Mouse (Mus musculus) hindbrain, postnatal 0 days (tissue): ENCODE measurements around the gene Cgn. TPM values are rescaled to one million over a fixed set of nuclear protein-coding genes. Genes with fewer than 3 reads are reported as not detected.
A peak's percentile ranks its signal among the peaks of the same experiment; 100 is the strongest.
"Not testable (repeated sequence)": the region's sequence is repeated elsewhere in the genome, so short reads cannot be mapped to it uniquely, and the experiment has no call there.

Source experiments
- ATAC-seq: fragments of 200-750 bp; cut with Nextera tagmentation; 2 replicates; pipeline ENCODE4 v1.8.0; 2017; ENCODE audit warnings: mild to moderate bottlenecking, moderate TSS enrichment, moderate library complexity
- DNase-seq: peaks from one replicate; pipeline ENCODE4 v3.0.0-alpha.2; 2015; ENCODE audit warnings: low spot score
- H3K27ac ChIP-seq: fragments of 300-500 bp; sonication (generic); 2 replicates; pipeline ENCODE4 v1.5.1; 2014; ENCODE audit warnings: mild to moderate bottlenecking
- H3K27me3 ChIP-seq: fragments of 300-500 bp; sonication (generic); 2 replicates; pipeline ENCODE4 v1.6.1; 2014; ENCODE audit warnings: low read length, mixed read lengths; ENCODE audit not compliant: insufficient read depth
- H3K36me3 ChIP-seq: fragments of 300-500 bp; sonication (generic); 2 replicates; pipeline ENCODE4 v1.6.1; 2014; ENCODE audit warnings: low read length, mixed read lengths; ENCODE audit not compliant: insufficient read depth
- H3K4me1 ChIP-seq: fragments of 300-500 bp; sonication (generic); 2 replicates; pipeline ENCODE4 v1.6.1; 2014; ENCODE audit warnings: antibody characterized with exemption, low read length, mixed read lengths; ENCODE audit not compliant: insufficient read depth
- H3K4me2 ChIP-seq: fragments of 300-500 bp; sonication (generic); 2 replicates; pipeline ENCODE4 v1.6.1; 2014; ENCODE audit warnings: low read depth, mild to moderate bottlenecking, low read length, moderate library complexity, mixed read lengths
- H3K4me3 ChIP-seq: fragments of 300-500 bp; sonication (generic); 2 replicates; pipeline ENCODE4 v1.5.1; 2014; ENCODE audit warnings: low read length
- H3K9ac ChIP-seq: fragments of 300-500 bp; sonication (generic); replicated peaks from 2 replicates; pipeline ENCODE4 v1.6.1; 2014; ENCODE audit warnings: mild to moderate bottlenecking, low read length, moderate library complexity, mixed read lengths
- H3K9me3 ChIP-seq: fragments of 300-500 bp; sonication (generic); 2 replicates; pipeline ENCODE4 v1.6.1; 2016; ENCODE audit warnings: low read length, mixed read lengths
- CTCF ChIP-seq: IDR thresholded peaks from 2 replicates; pipeline ENCODE4 v1.5.1; 2016; ENCODE audit warnings: antibody characterized with exemption, control low read depth, low read depth
- whole genome bisulfite sequencing: fragments of 180-500 bp; shearing (Covaris S2); extraction: QIAGEN DNeasy Blood & Tissue Kit; methylation state at CpG from one replicate; pipeline ENCODE4 v1.1.7; 2014; 5-methylcytosine and 5-hydroxymethylcytosine counted together
- polyA plus RNA-seq: library from polyadenylated mRNA; unstranded; fragments of >200 nt; fragmentation: Nextera tagmentation; extraction: Ambion mirVana; gene quantifications from 2 replicates; pipeline ENCODE4 v1.2.1, GENCODE M21; 2015
- total RNA-seq: library from RNA; depleted of rRNA; stranded (reverse); fragments of >200 nt; gene quantifications from 2 replicates; pipeline ENCODE4 v1.2.3, GENCODE M21; 2014; rRNA removed

Gene Cgn
- total and polyA plus RNA-seq, 2 experiments from 2014 or later: 5.8 to 9.8 TPM

DNA sequence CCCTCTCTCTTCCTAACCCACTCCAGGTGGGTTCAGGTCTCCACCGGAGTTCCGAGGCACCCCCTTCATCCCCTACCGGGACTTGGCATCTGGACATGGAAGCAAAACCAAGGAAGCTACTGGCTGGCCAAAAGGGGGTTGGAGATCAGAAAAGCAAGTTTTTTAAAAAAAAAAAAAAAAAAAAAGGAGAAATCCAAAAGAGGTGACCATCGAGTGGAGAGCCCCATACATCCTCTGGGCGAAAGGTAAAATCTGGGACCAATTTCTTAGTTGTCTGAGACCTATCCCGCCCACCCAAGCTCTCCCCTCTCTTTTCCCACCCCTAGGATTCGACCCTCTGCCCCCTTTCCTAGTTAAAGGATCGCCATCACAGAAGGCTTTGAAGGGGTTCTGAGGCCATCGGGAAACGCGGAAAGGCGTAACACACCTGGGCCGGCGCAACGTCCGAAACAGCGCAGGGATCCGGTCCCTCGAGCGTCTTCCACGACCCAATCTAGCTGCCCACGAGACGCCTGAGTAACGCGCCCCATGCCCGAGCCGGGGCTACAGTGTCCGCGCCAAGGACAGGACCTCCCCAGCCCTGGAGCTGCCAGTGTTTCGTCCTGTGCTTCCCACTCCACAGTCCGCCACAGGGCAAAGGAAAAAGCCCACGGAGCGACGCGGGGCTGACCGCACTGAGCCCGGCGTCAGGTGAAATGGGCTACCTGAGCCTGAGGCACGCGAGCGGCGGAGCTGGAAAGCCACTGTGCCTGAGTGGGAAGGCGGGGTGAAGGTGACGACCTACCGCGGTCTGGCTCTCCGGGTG is 28.8 kb downstream of the Cgn start:
- H3K4me1 ChIP-seq, H3K27ac ChIP-seq, ATAC-seq, H3K27me3 ChIP-seq, DNase-seq, H3K36me3 ChIP-seq, H3K9me3 ChIP-seq: not testable (repeated sequence)
- 1% methylated on average over 21 of the region's 47 CpGs for WGBS
- Histone ChIP-seq H3K9ac (peak overlapping the region; percentile 30; the same call in 1 of the 2 replicates), H3K4me3 (peak overlapping the region; percentile 34), H3K4me2 (peak overlapping the region; percentile 52)

DNA sequence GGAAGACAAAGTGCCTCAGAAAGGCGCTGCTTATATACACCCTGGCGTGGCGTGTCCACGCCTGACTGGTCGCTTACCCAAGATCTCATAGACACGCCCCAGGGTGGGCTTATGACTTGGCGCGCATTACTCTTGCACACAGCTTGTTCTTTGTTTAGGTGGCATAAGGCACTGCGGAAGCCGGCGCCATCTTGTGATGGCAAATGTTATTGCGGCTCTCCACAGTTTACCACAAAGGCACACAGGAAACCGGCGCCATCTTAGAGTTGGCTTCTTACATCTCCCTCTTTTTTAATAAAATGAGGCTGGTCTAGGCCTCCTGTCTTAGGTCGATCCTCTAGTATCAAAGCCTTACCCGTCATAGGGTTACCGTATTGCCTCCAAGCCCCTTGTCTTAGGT is 40.6 kb downstream of the Cgn start:
- Histone ChIP-seq H3K27ac (no peak overlapping the region), H3K9ac (no peak overlapping the region), H3K9me3 (no peaks in the 10 kb centered on the region), H3K4me2 (no peak overlapping the region), H3K4me1 (no peaks in the 10 kb centered on the region), H3K4me3 (no peak overlapping the region), H3K27me3 (no peaks in the 10 kb centered on the region), H3K36me3 (no peaks in the 10 kb centered on the region)
- TF ChIP-seq CTCF: no peak
- ATAC-seq (no peak), DNase-seq (no peak)
- 95% methylated on average over 17 of the region's 17 CpGs for WGBS

DNA sequence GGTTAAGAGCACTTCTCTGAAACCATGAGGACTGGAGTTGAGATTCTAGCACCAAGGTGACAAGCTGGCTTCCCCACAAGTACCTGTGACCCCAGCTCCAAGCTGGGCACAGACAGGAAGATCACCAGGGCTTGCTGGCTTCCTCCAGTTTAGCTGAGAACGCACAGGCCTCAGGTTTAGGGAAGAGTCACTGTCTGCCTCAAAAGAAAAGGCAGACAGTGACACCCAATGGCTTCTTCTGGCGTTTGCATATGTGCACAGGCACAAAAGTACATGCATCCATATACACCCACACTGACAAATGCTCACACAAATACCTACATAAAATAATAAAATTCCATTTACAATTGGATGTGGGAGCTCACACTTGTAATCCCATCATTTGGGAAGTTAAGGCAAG is 62.7 kb downstream of the Cgn start:
- H3K4me3 ChIP-seq, H3K9me3 ChIP-seq, H3K4me1 ChIP-seq, H3K36me3 ChIP-seq, H3K9ac ChIP-seq, H3K4me2 ChIP-seq, H3K27me3 ChIP-seq, H3K27ac ChIP-seq, ATAC-seq: not testable (repeated sequence)
- 37% methylated on average over 2 of the region's 2 CpGs for WGBS
- TF ChIP-seq CTCF: peak; percentile 40; the same call in 1 of the 2 replicates
- peak; percentile 3 for DNase-seq

DNA sequence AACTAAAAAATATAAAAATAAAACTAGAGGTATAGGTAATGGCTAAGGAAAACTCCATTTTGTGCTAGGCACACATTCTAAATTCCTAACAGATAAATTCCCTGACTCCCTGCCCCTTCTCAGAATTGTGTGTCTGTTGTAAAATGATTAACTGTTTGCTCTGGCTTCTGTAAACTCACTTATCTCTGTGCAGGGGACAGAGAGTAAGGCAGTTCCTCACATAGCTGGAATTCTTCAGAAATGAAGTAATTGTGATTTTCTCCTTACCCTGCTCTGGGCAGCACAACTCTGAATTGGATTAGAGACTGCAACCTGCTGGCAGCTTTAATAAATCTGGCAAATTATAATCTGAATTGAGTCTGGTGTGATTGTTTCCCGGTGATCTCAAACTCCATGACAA is 68.0 kb downstream of the Cgn start:
- not testable (repeated sequence) for H3K4me1 ChIP-seq, DNase-seq, H3K9ac ChIP-seq, H3K4me2 ChIP-seq, H3K9me3 ChIP-seq, ATAC-seq, H3K36me3 ChIP-seq, H3K27ac ChIP-seq, H3K4me3 ChIP-seq, H3K27me3 ChIP-seq
- 33% methylated on average over 1 of the region's 1 CpGs for WGBS

DNA sequence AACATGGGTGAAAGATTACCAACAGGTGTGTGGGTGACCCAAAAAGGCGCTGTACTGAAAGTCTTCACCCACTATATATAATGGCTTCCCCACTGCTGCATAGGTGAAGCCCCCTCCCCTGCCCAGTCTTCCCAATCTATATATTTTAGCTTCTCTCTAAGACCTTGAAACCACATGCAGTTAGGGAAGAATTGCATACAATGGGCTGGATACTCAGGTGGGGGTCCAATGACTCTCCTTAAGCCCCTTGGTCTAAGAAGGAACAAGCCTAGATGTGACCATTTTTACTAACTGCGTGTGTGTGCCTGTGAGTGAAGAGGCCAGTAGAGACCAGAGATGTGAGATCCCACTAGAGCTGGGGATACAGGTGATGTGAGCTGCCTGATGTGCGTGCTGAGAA is 72.9 kb downstream of the Cgn start:
- not testable (repeated sequence) for H3K27me3 ChIP-seq, H3K27ac ChIP-seq, H3K9ac ChIP-seq, DNase-seq, H3K4me3 ChIP-seq, H3K36me3 ChIP-seq, H3K9me3 ChIP-seq, H3K4me2 ChIP-seq, ATAC-seq, H3K4me1 ChIP-seq
- WGBS: 84% methylated on average over 3 of the region's 3 CpGs

DNA sequence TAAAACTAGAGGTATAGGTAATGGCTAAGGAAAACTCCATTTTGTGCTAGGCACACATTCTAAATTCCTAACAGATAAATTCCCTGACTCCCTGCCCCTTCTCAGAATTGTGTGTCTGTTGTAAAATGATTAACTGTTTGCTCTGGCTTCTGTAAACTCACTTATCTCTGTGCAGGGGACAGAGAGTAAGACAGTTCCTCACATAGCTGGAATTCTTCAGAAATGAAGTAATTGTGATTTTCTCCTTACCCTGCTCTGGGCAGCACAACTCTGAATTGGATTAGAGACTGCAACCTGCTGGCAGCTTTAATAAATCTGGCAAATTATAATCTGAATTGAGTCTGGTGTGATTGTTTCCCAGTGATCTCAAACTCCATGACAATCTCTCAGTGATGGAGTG is 75.7 kb downstream of the Cgn start:
- not testable (repeated sequence) for H3K9ac ChIP-seq, ATAC-seq, H3K27me3 ChIP-seq, DNase-seq, H3K4me2 ChIP-seq, H3K9me3 ChIP-seq, H3K4me3 ChIP-seq, H3K27ac ChIP-seq, H3K4me1 ChIP-seq, H3K36me3 ChIP-seq

Other genes starting within 250 kb of the Cgn start
- gene Snx27, start 203.8 kb downstream of the Cgn start, total RNA-seq: 71.3 and 79.9 TPM in 2 replicates
- 81.7 and 82.1 TPM in 2 replicates for gene Snx27, start 203.8 kb downstream of the Cgn start, polyA plus RNA-seq
- gene Gm10972, start 143.4 kb downstream of the Cgn start, total RNA-seq: not detected in 2 replicates
- gene Gm10972, start 143.4 kb downstream of the Cgn start, polyA plus RNA-seq: not detected in 2 replicates
- gene Tuft1, start 127.6 kb downstream of the Cgn start, total RNA-seq: 8.4 and 14.7 TPM in 2 replicates
- gene Tuft1, start 127.6 kb downstream of the Cgn start, polyA plus RNA-seq: 6.8 and 7.6 TPM in 2 replicates
- gene Selenbp2, start 92.9 kb downstream of the Cgn start, total RNA-seq: 1.8 TPM in 1 of 2 replicates, not detected in the other
- gene Selenbp2, start 92.9 kb downstream of the Cgn start, polyA plus RNA-seq: 0.62 and 0.79 TPM in 2 replicates
- 38.6 and 42.8 TPM in 2 replicates for gene Pogz, start 51.1 kb upstream of the Cgn start, total RNA-seq
- 13.8 and 16.8 TPM in 2 replicates for gene Pogz, start 51.1 kb upstream of the Cgn start, polyA plus RNA-seq
- 288 and 314 TPM in 2 replicates for gene Psmb4, start 100.5 kb upstream of the Cgn start, total RNA-seq
- 370 and 383 TPM in 2 replicates for gene Psmb4, start 100.5 kb upstream of the Cgn start, polyA plus RNA-seq
- 32.8 and 36.5 TPM in 2 replicates for gene Selenbp1, start 146.6 kb upstream of the Cgn start, total RNA-seq
- gene Selenbp1, start 146.6 kb upstream of the Cgn start, polyA plus RNA-seq: 19.9 and 21.3 TPM in 2 replicates
- 13.9 and 18.3 TPM in 2 replicates for gene Rfx5, start 167.6 kb upstream of the Cgn start, total RNA-seq
- gene Rfx5, start 167.6 kb upstream of the Cgn start, polyA plus RNA-seq: 5.4 and 5.8 TPM in 2 replicates
- 57.1 and 85.4 TPM in 2 replicates for gene Pi4kb, start 188.2 kb upstream of the Cgn start, total RNA-seq
- 19.2 and 22.7 TPM in 2 replicates for gene Pi4kb, start 188.2 kb upstream of the Cgn start, polyA plus RNA-seq
- 34.1 and 35.4 TPM in 2 replicates for gene Zfp687, start 229.0 kb upstream of the Cgn start, total RNA-seq
- gene Zfp687, start 229.0 kb upstream of the Cgn start, polyA plus RNA-seq: 17.3 and 18.0 TPM in 2 replicates